Mouse (Mus musculus) embryonic fibroblast, embryonic 13.5 days (primary cell): ENCODE data around the gene Gstp3.

Experiments
- CTCF ChIP-seq: IDR thresholded peaks from 2 replicates; pipeline ENCODE4 v1.5.1; 2011; ENCODE audit warnings: mild to moderate bottlenecking, control low read depth, low read length, moderate library complexity, borderline replicate concordance; ENCODE audit not compliant: insufficient read depth
- POLR2A ChIP-seq: IDR thresholded peaks from 2 replicates; pipeline ENCODE4 v1.6.1; 2011; ENCODE audit warnings: low read depth, mild to moderate bottlenecking, control low read depth, low read length, moderate library complexity

- no peak for TF ChIP-seq CTCF
- no peak for TF ChIP-seq POLR2A
Measured at GRCm38 (mm10) chr19:4011086-4011485, 48.3 kb downstream of the Gstp3 start.
